Mouse (Mus musculus) heart, adult 10 weeks (tissue): ENCODE measurements around the gene Gzma. TPM values are rescaled to one million over a fixed set of nuclear protein-coding genes. Genes with fewer than 3 reads are reported as not detected.

ENCODE experiments used
- polyA plus RNA-seq: library from polyadenylated mRNA; stranded (reverse); fragments of 350-450 nt; fragmentation: Illumina TruSeq; extraction: RNeasy Lipid Tissue Mini Kit (QIAGEN cat#74804); gene quantifications from one replicate; pipeline ENCODE4 v1.2.3, GENCODE M21; 2014; ENCODE audit warnings: low read depth, low replicate concordance

Gene Gzma
- not detected for polyA plus RNA-seq

GRCm38 (mm10) chr13:113100879-113101278 is at the start of gene Gzma:
Gene Gzma, minus strand, starts transcription at chr13:113100981.

GRCm38 (mm10) chr13:113046211-113046883 is 54.4 kb downstream of the Gzma start, which contains the start of gene Gpx8:
Gene Gpx8, minus strand, starts transcription at chr13:113046410.

Other genes starting within 250 kb of the Gzma start
- 29.5 TPM for gene Mtrex, start 173.6 kb downstream of the Gzma start, polyA plus RNA-seq
- gene Dhx29, start 173.5 kb downstream of the Gzma start, polyA plus RNA-seq, result 11.3 TPM
- not detected for gene Ccno, start 113.2 kb downstream of the Gzma start, polyA plus RNA-seq
- not detected for gene Mcidas, start 107.1 kb downstream of the Gzma start, polyA plus RNA-seq
- gene Cdc20b, start 65.9 kb downstream of the Gzma start, polyA plus RNA-seq, result not detected
- gene Gpx8, start 54.6 kb downstream of the Gzma start, polyA plus RNA-seq, result 45.1 TPM
- 1.1 TPM for gene Esm1, start 108.7 kb upstream of the Gzma start, polyA plus RNA-seq
- not detected for gene Gzmk, start 124.9 kb upstream of the Gzma start, polyA plus RNA-seq
- 2.0 TPM for gene BC067074, start 192.2 kb upstream of the Gzma start, polyA plus RNA-seq